Mouse (Mus musculus) hindbrain, postnatal 0 days (tissue): ENCODE measurements around the gene Csk. TPM values are rescaled to one million over a fixed set of nuclear protein-coding genes. Genes with fewer than 3 reads are reported as not detected.
A peak's percentile ranks its signal among the peaks of the same experiment; 100 is the strongest.

ENCODE experiments used
- ATAC-seq: fragments of 200-750 bp; cut with Nextera tagmentation; 2 replicates; pipeline ENCODE4 v1.8.0; 2017; ENCODE audit warnings: mild to moderate bottlenecking, moderate TSS enrichment, moderate library complexity
- DNase-seq: peaks from one replicate; pipeline ENCODE4 v3.0.0-alpha.2; 2015; ENCODE audit warnings: low spot score
- H3K27ac ChIP-seq: fragments of 300-500 bp; sonication (generic); 2 replicates; pipeline ENCODE4 v1.5.1; 2014; ENCODE audit warnings: mild to moderate bottlenecking
- H3K27me3 ChIP-seq: fragments of 300-500 bp; sonication (generic); 2 replicates; pipeline ENCODE4 v1.6.1; 2014; ENCODE audit warnings: low read length, mixed read lengths; ENCODE audit not compliant: insufficient read depth
- H3K36me3 ChIP-seq: fragments of 300-500 bp; sonication (generic); 2 replicates; pipeline ENCODE4 v1.6.1; 2014; ENCODE audit warnings: low read length, mixed read lengths; ENCODE audit not compliant: insufficient read depth
- H3K4me1 ChIP-seq: fragments of 300-500 bp; sonication (generic); 2 replicates; pipeline ENCODE4 v1.6.1; 2014; ENCODE audit warnings: antibody characterized with exemption, low read length, mixed read lengths; ENCODE audit not compliant: insufficient read depth
- H3K4me2 ChIP-seq: fragments of 300-500 bp; sonication (generic); 2 replicates; pipeline ENCODE4 v1.6.1; 2014; ENCODE audit warnings: low read depth, mild to moderate bottlenecking, low read length, moderate library complexity, mixed read lengths
- H3K4me3 ChIP-seq: fragments of 300-500 bp; sonication (generic); 2 replicates; pipeline ENCODE4 v1.5.1; 2014; ENCODE audit warnings: low read length
- H3K9ac ChIP-seq: fragments of 300-500 bp; sonication (generic); replicated peaks from 2 replicates; pipeline ENCODE4 v1.6.1; 2014; ENCODE audit warnings: mild to moderate bottlenecking, low read length, moderate library complexity, mixed read lengths
- H3K9me3 ChIP-seq: fragments of 300-500 bp; sonication (generic); 2 replicates; pipeline ENCODE4 v1.6.1; 2016; ENCODE audit warnings: low read length, mixed read lengths
- CTCF ChIP-seq: IDR thresholded peaks from 2 replicates; pipeline ENCODE4 v1.5.1; 2016; ENCODE audit warnings: antibody characterized with exemption, control low read depth, low read depth
- WGBS: fragments of 180-500 bp; shearing (Covaris S2); extraction: QIAGEN DNeasy Blood & Tissue Kit; methylation state at CpG from one replicate; pipeline ENCODE4 v1.1.7; 2014; 5-methylcytosine and 5-hydroxymethylcytosine counted together
- polyA plus RNA-seq: library from polyadenylated mRNA; unstranded; fragments of >200 nt; fragmentation: Nextera tagmentation; extraction: Ambion mirVana; gene quantifications from 2 replicates; pipeline ENCODE4 v1.2.1, GENCODE M21; 2015
- total RNA-seq: library from RNA; depleted of rRNA; stranded (reverse); fragments of >200 nt; gene quantifications from 2 replicates; pipeline ENCODE4 v1.2.3, GENCODE M21; 2014

Gene Csk
- total and polyA plus RNA-seq, 2 experiments from 2014 or later: 44.4 to 129 TPM

- no peak for ATAC-seq
- no peak overlapping the region for H3K4me2 ChIP-seq
- TF ChIP-seq CTCF: no peak
- no peaks in the 10 kb centered on the region for H3K36me3 ChIP-seq
- WGBS: 31% methylated on average over 3 of the region's 3 CpGs
- DNase-seq: no peak
- no peaks in the 10 kb centered on the region for H3K27me3 ChIP-seq
- H3K4me1 ChIP-seq: peaks cover 4% of the 10 kb centered on the region; the same call in 1 of the 2 replicates
- no peak overlapping the region for H3K27ac ChIP-seq
- no peak overlapping the region for H3K9ac ChIP-seq
- no peaks in the 10 kb centered on the region for H3K9me3 ChIP-seq
- H3K4me3 ChIP-seq: no peak overlapping the region
Observed at GRCm38 (mm10) chr9:57652855-57653254, 576 bp downstream of the Csk start.

GRCm38 (mm10) chr9:57652351-57652750 is 1.1 kb downstream of the Csk start:
- Histone ChIP-seq H3K4me3 (no peak overlapping the region), H3K27ac (no peak overlapping the region), H3K4me2 (no peak overlapping the region), H3K27me3 (no peaks in the 10 kb centered on the region), H3K4me1 (peaks cover 4% of the 10 kb centered on the region; the same call in 1 of the 2 replicates), H3K36me3 (no peaks in the 10 kb centered on the region), H3K9ac (no peak overlapping the region), H3K9me3 (no peaks in the 10 kb centered on the region)
- WGBS: 71% methylated on average over 9 of the region's 9 CpGs
- no peak for TF ChIP-seq CTCF
- ATAC-seq (no peak), DNase-seq (no peak)

- Histone ChIP-seq H3K36me3 (no peaks in the 10 kb centered on the region), H3K27me3 (no peaks in the 10 kb centered on the region), H3K4me3 (no peak overlapping the region), H3K4me2 (no peak overlapping the region), H3K4me1 (peaks cover 4% of the 10 kb centered on the region; the same call in 1 of the 2 replicates), H3K9ac (no peak overlapping the region), H3K27ac (peak overlapping the region; percentile 67), H3K9me3 (no peaks in the 10 kb centered on the region)
- 21% methylated on average over 6 of the region's 6 CpGs for WGBS
- DNase-seq (peak; percentile 75), ATAC-seq (peak; percentile 72)
- no peak for TF ChIP-seq CTCF
Observed at GRCm38 (mm10) chr9:57650786-57651311, 2.6 kb downstream of the Csk start.

- H3K9me3 ChIP-seq: no peaks in the 10 kb centered on the region
- H3K36me3 ChIP-seq: no peaks in the 10 kb centered on the region
- H3K4me2 ChIP-seq: no peak overlapping the region
- no peaks in the 10 kb centered on the region for H3K27me3 ChIP-seq
- no peak overlapping the region for H3K4me3 ChIP-seq
- DNase-seq (no peak), ATAC-seq (no peak)
- H3K27ac ChIP-seq: peak overlapping the region; percentile 67; the same call in 1 of the 2 replicates
- WGBS: 90% methylated on average over 6 of the region's 6 CpGs
- H3K9ac ChIP-seq: no peak overlapping the region
- H3K4me1 ChIP-seq: peaks cover 4% of the 10 kb centered on the region; the same call in 1 of the 2 replicates
- no peak for TF ChIP-seq CTCF
Observed at GRCm38 (mm10) chr9:57650130-57650785, 3.2 kb downstream of the Csk start.

- no peak overlapping the region for H3K9ac ChIP-seq
- H3K27me3 ChIP-seq: no peaks in the 10 kb centered on the region
- DNase-seq (no peak), ATAC-seq (no peak)
- no peaks in the 10 kb centered on the region for H3K36me3 ChIP-seq
- peaks cover 24% of the 10 kb centered on the region for H3K4me1 ChIP-seq
- no peak for TF ChIP-seq CTCF
- no peaks in the 10 kb centered on the region for H3K9me3 ChIP-seq
- H3K4me2 ChIP-seq: no peak overlapping the region
- H3K4me3 ChIP-seq: no peak overlapping the region
- H3K27ac ChIP-seq: no peak overlapping the region
- WGBS: 81% methylated on average over 4 of the region's 4 CpGs
Observed at GRCm38 (mm10) chr9:57647286-57648108, 5.9 kb downstream of the Csk start.

GRCm38 (mm10) chr9:57646551-57647103 is 6.8 kb downstream of the Csk start:
- Histone ChIP-seq H3K9ac (no peak overlapping the region), H3K4me1 (peaks cover 25% of the 10 kb centered on the region), H3K36me3 (0 out of 2 replicates have a peak, but pooled peaks cover 4% of the 10 kb centered on the region), H3K4me2 (no peak overlapping the region), H3K27me3 (no peaks in the 10 kb centered on the region), H3K4me3 (no peak overlapping the region), H3K9me3 (no peaks in the 10 kb centered on the region), H3K27ac (no peak overlapping the region)
- TF ChIP-seq CTCF: no peak
- DNase-seq (no peak), ATAC-seq (no peak)
- 66% methylated on average over 12 of the region's 12 CpGs for WGBS
